Mouse (Mus musculus) midbrain, embryonic 16.5 days (tissue): Measurements from ENCODE around the gene Olfr1330. TPM values are rescaled to one million over a fixed set of nuclear protein-coding genes. Genes with fewer than 3 reads are reported as not detected.
"Not testable (repeated sequence)": the region's sequence is repeated elsewhere in the genome, so short reads cannot be mapped to it uniquely, and the experiment has no call there.

Experiments used
- ATAC-seq: fragments of 200-750 bp; cut with Nextera tagmentation; 2 replicates; pipeline ENCODE4 v1.8.0; 2017; ENCODE audit warnings: moderate TSS enrichment
- H3K27ac ChIP-seq: fragments of 300-500 bp; sonication (generic); 2 replicates; pipeline ENCODE4 v1.5.1; 2014; ENCODE audit warnings: mild to moderate bottlenecking, low read length, mixed read lengths
- H3K27me3 ChIP-seq: fragments of 300-500 bp; sonication (generic); 2 replicates; pipeline ENCODE4 v1.6.1; 2014; ENCODE audit warnings: low read depth, low read length, mixed read lengths; ENCODE audit not compliant: control insufficient read depth, insufficient read depth
- H3K36me3 ChIP-seq: fragments of 300-500 bp; sonication (generic); 2 replicates; pipeline ENCODE4 v1.6.1; 2014; ENCODE audit warnings: mild to moderate bottlenecking, low read length, moderate library complexity, mixed read lengths; ENCODE audit not compliant: control insufficient read depth, insufficient read depth
- H3K4me1 ChIP-seq: fragments of 300-500 bp; sonication (generic); 2 replicates; pipeline ENCODE4 v1.6.1; 2014; ENCODE audit warnings: mild to moderate bottlenecking, low read length, mixed read lengths; ENCODE audit not compliant: control insufficient read depth, insufficient read depth
- H3K4me2 ChIP-seq: fragments of 300-500 bp; sonication (generic); 2 replicates; pipeline ENCODE4 v1.6.1; 2014; ENCODE audit warnings: mild to moderate bottlenecking, low read length, mixed read lengths
- H3K4me3 ChIP-seq: fragments of 300-500 bp; sonication (generic); 2 replicates; pipeline ENCODE4 v1.5.1; 2014; ENCODE audit warnings: low read depth, mild to moderate bottlenecking, low read length, moderate library complexity, mixed read lengths
- H3K9ac ChIP-seq: fragments of 300-500 bp; sonication (generic); 2 replicates; pipeline ENCODE4 v1.6.1; 2014; ENCODE audit warnings: low read depth, low read length, mixed read lengths
- H3K9me3 ChIP-seq: fragments of 300-500 bp; sonication (generic); replicated peaks from 2 replicates; pipeline ENCODE4 v1.6.1; 2014; ENCODE audit warnings: mild to moderate bottlenecking, low read length, mixed read lengths; ENCODE audit not compliant: control insufficient read depth, poor library complexity, severe bottlenecking
- WGBS: fragments of 180-500 bp; shearing (Covaris S2); extraction: QIAGEN DNeasy Blood & Tissue Kit; methylation state at CpG from one replicate; pipeline ENCODE4 v1.1.7; 2014; 5-methylcytosine and 5-hydroxymethylcytosine counted together
- polyA plus RNA-seq: library from polyadenylated mRNA; unstranded; fragments of >200 nt; fragmentation: Nextera tagmentation; extraction: Ambion mirVana; gene quantifications from 2 replicates; pipeline ENCODE4 v1.2.1, GENCODE M21; 2015

Olfr1330 gene
- not detected in 2 replicates for polyA plus RNA-seq

GRCm38 (mm10) chr4:118888297-118888696 is at the start of gene Olfr1330:
Gene Olfr1330 (plus strand): TSS chr4:118888597.
- H3K9ac ChIP-seq = no peak within 1 kb of the TSS
- H3K27me3 ChIP-seq = no peaks in the 10 kb centered on the region
- 82% methylated on average over 1 of the region's 1 CpGs for WGBS
- H3K36me3 ChIP-seq = no peaks in the 10 kb centered on the region
- no peak within 1 kb of the TSS for H3K4me2 ChIP-seq
- H3K27ac ChIP-seq = no peak within 1 kb of the TSS
- ATAC-seq = no peak
- no peaks in the 10 kb centered on the region for H3K9me3 ChIP-seq
- no peak within 1 kb of the TSS for H3K4me3 ChIP-seq
- no peaks in the 10 kb centered on the region for H3K4me1 ChIP-seq

GRCm38 (mm10) chr4:118861791-118862190 is 26.6 kb upstream of the Olfr1330 start:
- H3K36me3 ChIP-seq = no peaks in the 10 kb centered on the region
- H3K27ac ChIP-seq = no peak overlapping the region
- H3K4me2 ChIP-seq = no peak overlapping the region
- no peaks in the 10 kb centered on the region for H3K9me3 ChIP-seq
- no peak overlapping the region for H3K9ac ChIP-seq
- no peak overlapping the region for H3K4me3 ChIP-seq
- no peaks in the 10 kb centered on the region for H3K4me1 ChIP-seq
- WGBS = 86% methylated on average over 1 of the region's 1 CpGs
- ATAC-seq = no peak
- H3K27me3 ChIP-seq = no peaks in the 10 kb centered on the region

GRCm38 (mm10) chr4:118862704-118863103 is 25.7 kb upstream of the Olfr1330 start:
- WGBS = 58% methylated on average over 4 of the region's 4 CpGs
- H3K4me2 ChIP-seq = no peak overlapping the region
- no peaks in the 10 kb centered on the region for H3K4me1 ChIP-seq
- no peak overlapping the region for H3K27ac ChIP-seq
- no peaks in the 10 kb centered on the region for H3K9me3 ChIP-seq
- H3K36me3 ChIP-seq = no peaks in the 10 kb centered on the region
- H3K9ac ChIP-seq = no peak overlapping the region
- no peak overlapping the region for H3K4me3 ChIP-seq
- no peak for ATAC-seq
- no peaks in the 10 kb centered on the region for H3K27me3 ChIP-seq

GRCm38 (mm10) chr4:118864349-118864748 is 24.0 kb upstream of the Olfr1330 start, which contains the start of gene Olfr1331:
Gene Olfr1331 (plus strand): TSS chr4:118864649.
- H3K27me3 ChIP-seq = no peaks in the 10 kb centered on the region
- H3K9ac ChIP-seq = no peak within 1 kb of the TSS
- ATAC-seq = no peak
- H3K36me3 ChIP-seq = no peaks in the 10 kb centered on the region
- no peak within 1 kb of the TSS for H3K4me3 ChIP-seq
- no peaks in the 10 kb centered on the region for H3K4me1 ChIP-seq
- H3K9me3 ChIP-seq = no peaks in the 10 kb centered on the region
- no peak within 1 kb of the TSS for H3K4me2 ChIP-seq
- no peak within 1 kb of the TSS for H3K27ac ChIP-seq
- WGBS = 85% methylated on average over 1 of the region's 1 CpGs

- H3K4me2 ChIP-seq = no peak overlapping the region
- H3K9me3 ChIP-seq = no peaks in the 10 kb centered on the region
- no peak overlapping the region for H3K9ac ChIP-seq
- H3K4me1 ChIP-seq = no peaks in the 10 kb centered on the region
- no peak for ATAC-seq
- no peak overlapping the region for H3K27ac ChIP-seq
- no peaks in the 10 kb centered on the region for H3K27me3 ChIP-seq
- no peaks in the 10 kb centered on the region for H3K36me3 ChIP-seq
- no peak overlapping the region for H3K4me3 ChIP-seq
Observed at GRCm38 (mm10) chr4:118867566-118867965, 20.8 kb upstream of the Olfr1330 start.

- ATAC-seq = no peak
- 66% methylated on average over 2 of the region's 2 CpGs for whole genome bisulfite sequencing
- Histone ChIP-seq H3K9ac (no peak overlapping the region), H3K27ac (no peak overlapping the region), H3K36me3 (no peaks in the 10 kb centered on the region), H3K4me2 (no peak overlapping the region), H3K4me1 (no peaks in the 10 kb centered on the region), H3K4me3 (no peak overlapping the region), H3K9me3 (no peaks in the 10 kb centered on the region), H3K27me3 (no peaks in the 10 kb centered on the region)
Observed at GRCm38 (mm10) chr4:118901981-118902380, 13.6 kb downstream of the Olfr1330 start.

- not testable (repeated sequence) for H3K9me3 ChIP-seq, H3K27ac ChIP-seq, H3K4me1 ChIP-seq, H3K9ac ChIP-seq, H3K4me2 ChIP-seq, H3K4me3 ChIP-seq, H3K27me3 ChIP-seq, ATAC-seq, H3K36me3 ChIP-seq
- WGBS = 64% methylated on average over 2 of the region's 2 CpGs
Observed at GRCm38 (mm10) chr4:118917365-118917764, 29.0 kb downstream of the Olfr1330 start, which contains the start of gene Olfr1329. Gene Olfr1329 (minus strand): TSS chr4:118917465.

GRCm38 (mm10) chr4:118931326-118931725 is 42.9 kb downstream of the Olfr1330 start:
- H3K4me3 ChIP-seq, H3K4me2 ChIP-seq, ATAC-seq, H3K27ac ChIP-seq, H3K9me3 ChIP-seq, H3K36me3 ChIP-seq, H3K9ac ChIP-seq, H3K27me3 ChIP-seq, H3K4me1 ChIP-seq: not testable (repeated sequence)
- 76% methylated on average over 3 of the region's 3 CpGs for WGBS

GRCm38 (mm10) chr4:118938512-118938911 is 50.1 kb downstream of the Olfr1330 start, which contains the start of gene Olfr1328:
Gene Olfr1328 (minus strand): TSS chr4:118938612.
- H3K36me3 ChIP-seq = no peaks in the 10 kb centered on the region
- no peak for ATAC-seq
- no peak within 1 kb of the TSS for H3K4me3 ChIP-seq
- WGBS = 79% methylated on average over 2 of the region's 2 CpGs
- no peaks in the 10 kb centered on the region for H3K9me3 ChIP-seq
- no peak within 1 kb of the TSS for H3K4me2 ChIP-seq
- no peaks in the 10 kb centered on the region for H3K4me1 ChIP-seq
- no peak within 1 kb of the TSS for H3K27ac ChIP-seq
- H3K27me3 ChIP-seq = no peaks in the 10 kb centered on the region
- no peak within 1 kb of the TSS for H3K9ac ChIP-seq
